Mouse (Mus musculus): ENCODE results near the gene Cpne1.

DNA sequence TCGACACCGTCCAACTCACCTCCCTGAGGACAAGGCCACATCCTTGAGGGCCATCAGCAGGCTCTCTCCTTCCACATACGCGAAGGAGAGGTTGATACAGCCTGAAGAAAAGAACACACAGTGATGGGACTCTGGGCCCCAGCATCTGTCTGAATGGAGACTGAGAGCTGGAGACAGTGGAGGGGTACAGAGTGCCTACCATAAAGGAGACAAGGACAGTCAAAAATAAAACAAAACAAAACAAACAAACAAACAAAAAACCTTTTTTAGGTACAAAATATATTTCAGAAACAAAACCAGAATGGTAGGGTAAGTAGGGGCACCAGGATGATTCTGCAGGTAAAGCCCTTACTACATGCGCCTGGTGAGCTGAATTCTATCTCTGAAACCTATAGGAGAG lies 15.2 kb upstream of the Cpne1 start, which contains the start of gene Gm28036:
- TF ChIP-seq CTCF (IDR thresholded peaks at IDR 0.05; ENCODE audit: insufficient read depth, low read length) (no peak), POLR2A (IDR thresholded peaks at IDR 0.05; ENCODE audit: borderline replicate concordance, extremely low read depth, low read depth, low read length) (no peak)

Data from lung, adult 2 months (tissue).